Mouse (Mus musculus) gastrocnemius, adult 8-10 months (tissue): ENCODE measurements around the gene Smchd1. TPM values are rescaled to one million over a fixed set of nuclear protein-coding genes. Genes with fewer than 3 reads are reported as not detected.

Source experiments
- DNase-seq, 2 experiments: peaks; one replicate each; pipeline ENCODE4 v3.0.0; 2022; ENCODE audit warnings: low spot score in 2 of 2
- total RNA-seq, 4 experiments: library from RNA; stranded (reverse); gene quantifications; 2 replicates each; pipeline ENCODE4 v1.2.4; 2022

Smchd1 gene
- total RNA-seq, 4 experiments from 2014 or later = 6.9 to 9.0 (median 8.2) TPM

DNA sequence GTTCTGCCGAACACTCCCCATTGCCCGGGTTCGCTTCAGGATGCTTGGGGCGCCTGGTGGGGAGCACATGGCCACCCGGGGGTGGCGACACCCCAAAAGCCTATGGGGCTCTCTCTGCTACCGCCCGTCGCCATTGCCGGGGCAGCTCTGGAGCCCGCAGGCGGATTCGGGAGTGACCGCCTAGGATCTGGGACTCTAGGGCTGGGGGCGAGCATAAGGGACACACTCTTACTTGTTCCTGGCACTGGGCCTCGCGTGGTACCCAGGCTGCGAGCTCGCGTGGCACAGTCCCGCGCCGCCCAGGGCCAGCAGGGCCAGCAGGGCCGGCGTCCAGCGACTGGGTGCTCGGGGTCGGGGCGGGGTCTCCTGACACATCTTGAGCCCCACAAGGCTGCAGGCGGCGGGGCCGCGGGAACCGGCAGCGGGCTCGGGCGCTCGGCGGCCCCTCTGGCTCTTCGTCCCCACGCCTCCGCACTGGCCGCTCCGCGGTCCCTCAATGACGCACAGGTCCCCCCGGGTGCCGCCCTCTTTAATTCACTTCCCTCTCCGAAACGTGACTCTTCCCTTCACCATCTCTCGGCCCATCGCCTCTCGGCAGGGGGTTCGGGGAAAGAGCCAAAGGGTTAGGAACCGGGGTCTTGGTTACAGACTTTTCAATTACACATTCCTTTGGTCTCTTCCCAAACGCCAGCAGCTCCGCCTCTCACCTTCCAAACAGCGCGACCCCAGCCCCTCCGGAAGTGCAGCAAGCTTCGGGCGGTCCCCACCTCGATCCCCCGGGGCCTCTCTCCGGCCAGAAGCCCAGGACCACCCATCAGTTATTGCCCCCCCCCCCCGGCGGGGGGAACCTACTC, 164.4 kb downstream of the Smchd1 start:
- peak; percentile 43 to 51 for DNase-seq

DNA sequence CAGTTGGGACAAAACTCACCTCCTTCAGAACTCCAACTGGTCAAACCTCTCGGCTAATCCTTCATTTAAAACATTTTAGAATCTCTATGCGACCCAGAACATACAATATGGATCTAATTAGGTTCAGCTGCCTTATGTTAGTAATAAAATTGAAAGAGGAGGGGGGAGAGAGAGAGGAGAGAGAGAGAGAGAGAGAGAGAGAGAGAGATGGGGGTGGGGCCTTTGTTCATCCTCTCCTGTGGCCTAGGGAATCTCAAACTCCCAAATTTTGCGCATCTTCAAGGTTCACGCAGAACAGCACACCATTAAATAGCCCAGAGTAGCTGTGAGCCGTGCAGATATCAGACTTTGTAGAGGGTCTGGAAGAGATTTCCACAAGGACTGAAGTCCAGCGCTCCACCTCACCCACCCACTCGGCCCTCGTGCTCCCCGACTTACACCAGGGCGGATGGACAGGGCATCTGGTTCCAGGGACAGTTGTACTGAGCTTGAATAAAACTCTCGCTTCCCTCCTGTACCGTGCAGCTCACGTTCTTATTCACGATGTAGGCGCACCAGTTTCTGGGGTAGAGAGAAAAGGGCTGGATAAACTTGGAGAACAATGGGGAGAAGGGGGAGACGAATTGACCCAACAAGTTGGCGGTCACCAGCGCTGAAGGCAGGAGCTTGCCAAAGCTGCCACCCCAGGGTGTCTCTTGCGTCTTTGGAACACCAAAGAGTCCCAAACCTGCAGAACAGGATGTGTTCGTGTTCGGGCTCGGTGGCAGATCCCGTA, 165.2 kb downstream of the Smchd1 start:
- DNase-seq = no peak

DNA sequence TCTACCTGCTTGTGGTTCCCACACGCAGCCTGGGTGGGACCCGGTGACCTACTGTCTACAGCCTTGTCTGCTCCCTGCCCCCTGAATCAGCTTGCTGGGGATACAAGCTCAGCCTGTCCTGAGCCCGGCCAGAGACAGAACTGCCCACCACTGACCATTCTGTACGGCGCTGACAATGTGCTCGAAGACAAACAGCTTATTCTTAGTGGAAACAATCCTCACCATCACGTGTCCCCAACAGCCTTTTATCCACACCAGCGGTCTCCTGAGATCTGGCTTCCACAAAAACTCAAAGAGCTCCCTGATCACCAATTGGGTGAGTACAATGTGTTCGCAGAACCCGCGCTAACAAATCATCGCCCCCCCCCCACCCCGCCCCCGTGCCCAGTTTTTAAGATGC, 166.0 kb downstream of the Smchd1 start:
- no peak for DNase-seq

DNA sequence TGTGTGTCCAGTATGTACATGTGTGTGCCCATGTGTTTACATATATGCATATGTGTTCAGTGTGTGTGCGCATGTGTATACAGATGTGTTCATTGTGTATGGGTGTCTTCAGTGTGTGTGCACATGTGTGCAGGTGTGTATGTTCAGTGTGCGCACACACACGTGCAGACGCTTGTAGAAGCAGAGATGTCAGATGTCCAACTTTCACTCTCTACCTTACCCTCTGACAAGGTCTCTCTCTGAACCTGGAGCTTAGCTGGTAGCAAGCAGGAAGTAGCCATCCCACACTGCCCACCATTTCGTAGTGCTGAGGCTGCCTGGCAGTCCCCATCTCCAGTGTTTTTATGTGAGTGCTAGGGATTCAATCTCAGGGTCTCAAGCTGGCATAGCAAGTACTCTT, 166.8 kb downstream of the Smchd1 start:
- no peak for DNase-seq

DNA sequence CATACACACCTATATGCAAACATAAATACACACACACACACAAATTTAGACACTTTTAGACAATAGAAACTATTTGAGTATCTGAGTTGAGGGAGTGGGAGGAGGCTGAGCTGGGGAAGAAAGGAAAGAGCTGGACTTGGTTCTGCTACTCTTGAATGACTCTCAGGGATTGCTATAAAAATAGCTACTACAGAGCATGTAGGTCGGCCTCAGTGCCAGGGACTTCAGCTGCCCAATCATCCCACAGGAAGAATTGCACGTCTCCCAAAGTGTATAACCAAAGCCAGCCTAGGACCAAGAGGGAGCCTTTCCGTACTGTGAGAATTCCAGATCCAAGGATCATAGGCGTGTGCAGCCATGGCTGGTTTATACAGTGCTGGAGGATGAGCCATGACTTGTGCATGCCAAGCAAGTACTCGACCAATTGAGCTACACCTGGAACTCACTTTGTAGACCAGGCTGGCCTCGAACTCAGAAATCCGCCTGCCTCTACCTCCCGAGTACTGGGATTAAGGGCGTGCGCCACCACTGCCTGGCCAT, 167.8 kb downstream of the Smchd1 start:
- DNase-seq = no peak

DNA sequence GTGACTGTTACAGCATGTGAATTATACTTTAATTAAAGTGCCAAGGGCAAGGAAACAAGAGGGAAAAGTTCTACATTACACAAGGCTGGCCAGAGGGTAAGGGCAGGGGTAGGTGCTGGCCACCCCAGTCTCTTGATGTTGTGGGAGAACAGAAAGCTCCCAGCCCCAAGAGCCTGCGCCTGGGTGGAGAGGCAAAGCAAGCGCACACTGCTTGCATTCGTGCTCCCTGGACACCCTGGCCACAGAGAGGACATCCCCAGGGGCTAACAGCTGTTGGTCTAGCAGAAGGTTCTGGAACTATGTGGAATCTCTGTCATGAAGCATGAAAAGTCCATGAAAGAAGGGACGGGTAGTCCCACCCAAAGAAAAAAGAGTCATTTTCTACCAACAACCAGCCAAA, 168.4 kb downstream of the Smchd1 start:
- DNase-seq = no peak

DNA sequence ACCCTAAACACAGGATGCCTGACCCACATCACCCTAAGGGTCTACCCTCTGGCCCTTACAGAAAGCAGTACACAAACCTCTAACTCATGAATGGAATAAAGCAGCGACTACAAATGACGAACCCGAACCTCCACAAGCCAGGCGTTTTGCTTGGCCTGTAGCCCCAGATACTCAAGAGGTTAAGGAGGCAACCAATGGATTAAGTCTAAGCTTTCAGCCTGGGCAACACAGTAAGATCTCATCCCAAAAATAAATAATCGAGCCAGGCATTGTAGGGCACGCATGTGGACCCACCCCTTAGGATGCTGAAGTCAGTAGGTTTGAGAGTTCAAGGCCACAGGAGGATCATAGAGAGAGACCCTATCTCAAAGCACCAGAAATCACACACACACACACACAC, 169.1 kb downstream of the Smchd1 start:
- DNase-seq = no peak

DNA sequence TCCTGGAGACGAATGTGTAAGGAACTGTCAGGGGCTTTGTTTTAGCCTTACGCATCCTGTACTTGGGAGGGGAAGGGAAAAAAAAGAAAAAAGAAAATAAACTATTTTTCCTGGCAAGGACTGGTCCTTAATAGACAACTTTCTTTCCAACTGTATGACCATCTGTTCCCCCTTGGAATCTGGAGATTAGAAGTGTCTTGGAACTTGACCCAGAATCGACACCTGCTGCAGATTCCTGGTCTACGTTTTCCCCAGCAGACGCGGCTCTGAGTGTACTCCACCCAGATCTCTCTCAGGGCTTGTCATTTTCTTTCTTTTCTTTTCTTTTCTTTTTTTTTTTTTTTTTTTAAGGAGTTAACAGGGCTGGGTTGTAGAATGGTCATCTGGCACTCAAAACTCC, 171.7 kb downstream of the Smchd1 start:
- DNase-seq = no peak

DNA sequence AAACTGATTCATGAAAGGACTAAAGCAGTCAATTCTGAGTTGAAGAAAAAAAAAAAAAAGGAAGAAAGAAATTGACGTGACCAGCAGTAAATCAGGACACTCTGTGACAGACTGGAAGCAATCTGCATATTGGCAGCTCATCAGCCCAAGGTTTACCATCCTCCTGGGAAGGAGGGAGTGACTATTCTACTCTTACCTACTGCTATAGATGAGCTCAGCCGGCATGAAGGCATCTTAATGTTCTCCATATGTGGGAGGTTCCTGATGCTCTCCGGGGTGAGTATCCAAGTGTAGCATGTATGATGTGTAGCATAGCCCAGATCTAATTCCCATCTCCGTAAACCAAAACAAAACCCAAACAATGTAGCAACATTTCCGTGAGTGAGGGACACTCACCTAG, 173.7 kb downstream of the Smchd1 start:
- DNase-seq = no peak

DNA sequence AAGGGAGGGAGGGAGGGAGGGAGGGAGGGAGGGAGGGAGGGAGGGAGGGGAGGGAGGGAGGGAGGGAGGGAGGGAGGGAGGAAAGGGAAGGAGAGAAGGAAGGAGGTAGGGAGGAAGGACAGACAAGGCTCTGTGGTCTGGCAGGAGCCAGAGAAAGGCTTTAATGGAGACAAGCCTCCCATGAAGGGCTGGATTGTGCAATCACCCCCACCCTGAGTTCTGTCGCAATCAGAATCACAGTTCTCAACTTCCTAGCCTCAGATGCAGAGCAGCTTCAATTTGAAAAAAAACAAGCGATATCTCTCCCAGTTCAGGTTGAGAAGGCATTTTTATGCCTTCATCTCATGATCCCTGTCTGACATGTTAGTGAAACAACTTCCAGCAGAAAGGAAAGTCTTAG, 174.8 kb downstream of the Smchd1 start:
- DNase-seq = peak; percentile 37 to 38

DNA sequence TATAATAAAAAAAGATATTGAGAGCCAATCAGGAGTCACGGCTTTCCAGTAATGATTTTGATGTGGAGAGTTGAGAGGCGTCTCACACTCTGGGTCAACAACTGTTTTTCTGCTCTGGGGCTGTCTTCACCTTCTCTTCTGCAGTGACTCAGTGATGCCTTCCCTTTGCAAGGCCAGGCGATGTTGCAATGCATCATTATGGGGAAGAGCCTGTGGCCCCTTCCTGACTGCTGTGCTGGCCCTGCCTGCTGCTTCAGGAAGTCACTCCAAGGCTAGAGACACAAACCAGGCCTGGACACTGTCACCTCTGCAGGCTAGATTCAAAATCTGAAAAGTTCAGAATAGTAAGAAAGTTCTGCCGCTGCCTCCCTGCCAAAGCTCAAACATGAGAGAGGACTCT, 175.3 kb downstream of the Smchd1 start:
- DNase-seq = no peak

DNA sequence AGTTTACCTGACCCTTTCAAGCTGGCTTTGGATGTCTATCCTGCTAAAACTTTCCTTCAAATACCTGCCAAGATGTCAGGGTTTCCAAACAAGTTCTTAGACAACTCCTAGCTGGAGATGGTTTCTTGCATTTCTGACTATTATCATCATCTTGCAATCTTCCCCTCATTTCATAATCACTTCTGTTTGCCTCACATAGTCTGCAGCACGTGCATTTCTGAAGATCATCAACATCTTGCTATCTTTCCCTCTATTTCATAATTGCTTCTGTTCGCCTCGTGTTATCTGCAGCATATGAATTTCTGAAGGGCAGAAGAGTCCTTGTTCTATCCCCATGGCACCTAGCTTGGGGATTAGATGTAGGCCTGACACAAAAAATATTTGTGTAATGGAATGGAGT, 180.6 kb downstream of the Smchd1 start:
- DNase-seq = no peak

Other genes with a start within 250 kb of the Smchd1 start
- gene Emilin2, start 163.4 kb downstream of the Smchd1 start, total RNA-seq = 1 to 10 TPM; 2.8 to 5.3 (median 3.2) TPM
- gene Gm4707, start 15.4 kb downstream of the Smchd1 start, total RNA-seq = 1 to 10 TPM in 1 of 4 experiments, under 1 TPM in 2, not detected in 1; 0.27 to 1.2 (median 0.86) TPM
- not detected for gene Ndc80, start 51.5 kb upstream of the Smchd1 start, total RNA-seq
- under 1 TPM in 3 of 4 experiments, not detected in 1; 0.19 to 0.79 (median 0.31) TPM for gene Spdya, start 76.7 kb upstream of the Smchd1 start, total RNA-seq
- 10 to 100 TPM; 26.4 to 29.4 (median 28.1) TPM for gene Wdr43, start 140.6 kb upstream of the Smchd1 start, total RNA-seq
- gene Togaram2, start 197.9 kb upstream of the Smchd1 start, total RNA-seq = 1 to 10 TPM; 1.4 to 2.4 (median 2.1) TPM